7 mouse cellular contexts compared by ENCODE assay signal in genomic region chr1:58897561-58897960, GRCm38 (mm10).
DNase-seq lines count a peak whose midpoint lies in the region; ATAC-seq and TF ChIP-seq lines count a peak whose summit lies in the region.
"Not testable (repeated sequence)": the region's sequence is repeated elsewhere in the genome, so short reads cannot be mapped to it uniquely, and the experiment has no call there.

No protein-coding gene starts in this region.

- H3K4me2 ChIP-seq in heart, embryonic 12.5 days: not testable (repeated sequence)

- H3K4me3 ChIP-seq in embryonic facial prominence, embryonic 10.5 days; heart, embryonic 12.5 days; kidney, adult 2 months (ENCODE audit: insufficient read depth, low read depth, low read length); left cerebral cortex, adult 2 months: not testable (repeated sequence)

- not testable (repeated sequence) for H3K27ac ChIP-seq in embryonic facial prominence, embryonic 10.5 days (replicated peaks); heart, embryonic 12.5 days (ENCODE audit: poor library complexity, severe bottlenecking); kidney, adult 2 months (ENCODE audit: insufficient read depth, low read depth, low read length); left cerebral cortex, adult 2 months

- DNase-seq in T-cell, adult 2 months (ENCODE audit: low spot score): peak; percentile 39
- peak; percentile 19 for DNase-seq in embryonic facial prominence, embryonic 10.5 days (ENCODE audit: low spot score)
- DNase-seq in kidney, adult 2 months: peak; percentile 43
- DNase-seq in left cerebral cortex, adult 2 months (ENCODE audit: extremely low spot score in 1 of 2, low spot score in 2 of 2): not testable (repeated sequence)
- DNase-seq in lung, postnatal 14 days: peak; percentile 26
- DNase-seq in right cerebral cortex, adult 2 months (ENCODE audit: low spot score in 2 of 2): peak; percentile 32 to 38

- TF ChIP-seq CTCF in kidney, adult 2 months (conservative IDR thresholded peaks at IDR 0.05; ENCODE audit: insufficient read depth, insufficient read length, low read depth, low read length): peak; percentile 46
- peak; percentile 44 for TF ChIP-seq CTCF in left cerebral cortex, adult 2 months (IDR thresholded peaks at IDR 0.05)

- not testable (repeated sequence) for TF ChIP-seq POLR2A in kidney, adult 2 months (IDR thresholded peaks at IDR 0.05; ENCODE audit: low read depth, low read length)

- H3K27me3 ChIP-seq in embryonic facial prominence, embryonic 10.5 days (replicated peaks; ENCODE audit: low read depth, poor library complexity, severe bottlenecking); heart, embryonic 12.5 days (replicated peaks); kidney, adult 2 months (replicated peaks; ENCODE audit: control insufficient read depth, insufficient read depth, low read length): not testable (repeated sequence)

- not testable (repeated sequence) for H3K4me1 ChIP-seq in embryonic facial prominence, embryonic 10.5 days; heart, embryonic 12.5 days (replicated peaks); kidney, adult 2 months (ENCODE audit: control insufficient read depth, insufficient read depth, low read length)

- not testable (repeated sequence) for H3K9ac ChIP-seq in heart, embryonic 12.5 days

- peaks cover 10% of the 10 kb centered on the region; the same call in 1 of the 2 replicates for H3K36me3 ChIP-seq in embryonic facial prominence, embryonic 10.5 days (replicated peaks)
- peaks cover 22% of the 10 kb centered on the region for H3K36me3 ChIP-seq in heart, embryonic 12.5 days
- not testable (repeated sequence) for H3K36me3 ChIP-seq in kidney, adult 2 months (ENCODE audit: control insufficient read depth, insufficient read depth, low read length)

- intact Hi-C loops in left cerebral cortex, adult 2 months (cut with DNase I): loop anchor here (2.0 kb wide), 1 partner anchor 127 kb away; no protein-coding TSS in a partner anchor

- H3K9me3 ChIP-seq in embryonic facial prominence, embryonic 10.5 days; heart, embryonic 12.5 days (replicated peaks): not testable (repeated sequence)

- peak; percentile 42; the same call in 1 of the 2 replicates for ATAC-seq in heart, embryonic 12.5 days (ENCODE audit: insufficient number of reproducible peaks, low FRiP score)

- 30% methylated on average over 3 of the region's 3 CpGs for WGBS in embryonic facial prominence, embryonic 10.5 days
- WGBS in heart, embryonic 12.5 days: 13% methylated on average over 3 of the region's 3 CpGs
- 24% methylated on average over 3 of the region's 3 CpGs for WGBS in kidney, adult 2 months
